Mouse (Mus musculus) adrenal gland, adult (tissue): Measurements from ENCODE around the gene Lmtk3.

ENCODE experiments used
- DNase-seq, 2 experiments: peaks; one replicate each; pipeline ENCODE4 v3.0.0; 2022 to 2023; ENCODE audit warnings: low spot score in 1 of 2; ENCODE audit not compliant: inconsistent age in 2 of 2

Gene Lmtk3

DNA sequence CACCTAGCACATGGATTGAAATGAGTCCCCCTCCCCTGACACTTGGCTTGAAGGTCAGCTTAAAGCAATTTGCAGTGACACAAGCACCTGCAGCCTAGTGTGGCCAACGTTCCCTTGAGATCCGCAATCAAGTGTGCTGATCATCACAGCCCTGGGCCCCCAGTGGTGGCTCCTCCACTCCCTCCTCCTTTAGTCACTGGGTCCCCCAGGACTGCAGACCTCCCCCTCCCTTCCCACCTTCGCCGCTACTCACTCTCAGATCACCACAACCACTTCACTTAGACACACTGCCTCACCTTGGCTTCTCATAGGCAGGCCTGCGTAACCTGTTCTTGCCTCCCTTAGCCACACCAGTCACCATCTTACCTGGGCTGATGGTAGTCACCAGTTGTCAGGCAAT, 22.4 kb downstream of the Lmtk3 start:
- peak in 1 of 2 experiments; percentile 46 for DNase-seq

DNA sequence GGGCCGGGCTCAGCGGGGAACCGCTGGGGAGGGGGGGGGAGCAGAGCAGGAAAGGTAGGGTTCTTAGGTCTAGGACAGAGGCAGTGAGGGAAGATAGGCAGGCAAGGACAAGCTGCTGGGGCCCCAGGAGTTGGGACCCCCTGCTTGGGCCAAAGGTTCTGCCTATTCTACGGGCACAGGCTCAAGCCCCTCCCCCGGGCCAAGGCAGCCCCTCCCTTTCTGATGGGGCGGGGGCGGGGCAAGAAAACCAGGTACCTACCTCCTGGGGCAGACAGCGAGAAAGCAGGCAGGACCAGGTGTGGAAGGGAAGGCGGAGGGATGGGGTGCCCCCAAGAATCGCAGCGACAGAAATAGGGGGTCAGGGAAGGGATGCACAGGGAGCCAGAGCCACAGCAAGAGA, 24.9 kb downstream of the Lmtk3 start:
- peak in 1 of 2 experiments; percentile 44 for DNase-seq

DNA sequence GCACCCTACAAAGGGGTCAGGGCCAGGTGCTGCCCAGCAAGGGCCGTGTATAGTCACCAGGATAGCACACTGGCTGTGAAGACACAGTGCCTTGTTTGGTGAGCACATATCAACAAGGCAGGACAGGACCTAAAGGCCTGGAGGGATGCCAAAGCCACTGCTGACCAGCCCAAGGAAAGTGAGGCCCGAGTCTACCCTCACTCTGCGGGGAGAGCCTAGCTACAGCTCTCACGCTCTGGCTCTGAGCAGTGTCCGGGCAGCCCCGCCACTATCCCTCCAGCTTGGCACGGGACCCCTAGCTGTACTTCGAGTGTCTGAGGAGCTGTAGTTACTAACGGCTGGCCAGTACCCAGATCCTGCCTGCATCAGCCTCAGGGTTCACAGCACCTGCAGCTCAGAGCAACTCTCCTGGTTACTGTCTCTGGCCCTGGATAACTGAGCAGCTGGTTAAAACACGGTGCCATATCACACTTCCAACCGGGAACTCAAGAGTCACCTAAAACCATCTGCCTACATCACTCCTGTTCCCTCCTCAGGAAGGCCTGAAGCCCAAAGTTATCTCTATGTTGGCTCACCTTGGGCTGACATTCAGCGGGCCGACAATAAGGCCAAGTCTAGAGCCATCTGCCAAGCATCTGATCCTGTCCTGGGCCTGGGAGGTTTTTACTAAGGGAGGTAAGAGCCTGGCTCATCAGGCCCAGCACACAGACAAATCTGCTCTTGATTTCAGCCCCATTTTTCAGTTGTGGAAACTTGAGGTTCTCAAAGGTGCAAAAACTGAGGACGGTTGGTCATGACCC, 25.9 kb downstream of the Lmtk3 start:
- peak in 1 of 2 experiments; percentile 57 for DNase-seq

DNA sequence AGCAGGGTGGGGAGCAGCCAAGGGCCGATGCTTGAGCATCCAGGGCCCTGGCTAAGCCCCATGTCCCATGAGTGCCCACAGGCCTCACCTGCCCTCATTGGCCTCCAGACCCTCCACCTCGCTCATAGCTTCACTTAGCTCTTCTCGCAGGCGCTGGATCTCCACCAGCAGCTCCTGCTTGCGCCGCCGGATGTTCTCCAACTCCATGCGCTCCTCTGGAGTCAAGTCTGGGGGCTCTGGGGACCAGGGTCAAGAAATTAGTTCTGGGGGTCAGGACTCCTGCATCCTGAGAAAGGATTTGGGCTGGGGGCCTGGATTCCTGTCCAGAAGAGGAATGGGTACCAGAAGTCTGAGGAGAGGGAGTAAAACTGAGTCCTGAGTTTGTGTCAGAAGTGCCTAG, 29.4 kb downstream of the Lmtk3 start:
- DNase-seq: peak in 1 of 2 experiments; percentile 43

DNA sequence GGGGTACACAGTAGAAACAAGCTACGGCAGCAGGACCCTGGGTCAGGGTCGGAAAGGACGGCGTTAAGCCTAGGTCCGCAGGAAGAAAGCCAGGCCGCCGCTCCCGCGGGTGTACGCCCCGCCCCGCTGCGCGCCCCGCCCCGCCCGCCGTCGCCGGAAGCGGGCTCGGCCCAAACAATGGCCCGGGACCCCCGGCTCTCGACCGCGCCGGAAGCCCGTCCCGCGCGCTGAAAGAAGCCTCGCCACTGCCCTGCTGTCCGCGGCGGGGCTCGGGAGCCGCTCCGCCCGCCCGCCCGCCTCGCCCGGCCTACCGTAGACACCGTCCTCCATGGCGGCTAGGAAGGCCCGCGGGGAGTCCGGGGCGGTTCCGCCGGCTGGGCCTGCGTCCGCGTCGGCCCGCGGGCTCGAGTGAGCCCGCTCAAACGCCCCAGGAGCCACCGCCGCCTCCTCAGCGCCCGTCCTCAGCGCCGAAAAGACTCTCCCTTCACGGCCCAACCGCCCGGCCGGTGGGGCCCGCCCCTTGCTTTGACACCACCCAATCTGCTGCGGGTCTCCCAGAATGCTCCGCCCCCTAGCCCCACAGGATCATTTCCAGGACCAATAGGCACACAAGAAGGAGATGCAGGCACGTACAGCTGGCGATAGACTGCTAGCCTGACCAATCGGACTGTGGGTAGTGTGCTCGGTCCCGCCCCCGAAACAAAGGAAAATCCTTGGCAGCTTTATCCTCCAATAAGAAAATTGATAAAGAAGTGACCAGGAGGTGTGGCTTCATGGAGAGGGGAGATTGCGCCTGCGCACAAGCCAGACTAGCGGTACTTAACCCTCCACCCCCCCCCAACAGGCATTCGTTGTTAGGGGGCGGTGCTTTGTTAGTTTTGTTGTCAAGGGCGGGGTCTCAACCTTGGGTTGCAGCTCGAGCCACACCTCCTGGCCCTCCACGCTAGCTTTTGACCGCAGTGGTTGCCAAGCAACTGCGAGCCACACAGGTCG, 30.5 kb downstream of the Lmtk3 start, which contains the start of gene Cyth2:
Gene Cyth2, minus strand, starts transcription at position 795 of the 993 bp plus-strand sequence.
- DNase-seq: peak; percentile 99 to 100

DNA sequence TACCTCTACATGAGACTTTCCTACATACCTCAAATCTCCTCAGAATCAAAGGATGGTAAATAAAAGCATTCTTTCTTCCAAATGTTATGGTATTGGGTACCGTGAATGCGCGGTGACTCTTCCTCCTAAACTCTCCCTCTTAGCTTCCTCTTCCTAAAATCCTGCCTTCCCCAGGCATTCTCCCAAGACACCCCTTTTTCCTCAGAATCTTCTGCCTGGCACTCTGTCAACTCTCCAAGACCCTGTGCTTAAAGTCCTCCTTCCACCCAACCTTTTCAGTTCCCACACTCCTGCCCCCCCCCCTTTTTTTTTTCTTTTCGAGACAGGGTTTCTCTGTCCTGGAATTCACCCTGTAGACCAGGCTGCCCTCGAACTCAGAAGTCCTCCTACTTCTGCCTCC, 31.3 kb downstream of the Lmtk3 start:
- no peak for DNase-seq

DNA sequence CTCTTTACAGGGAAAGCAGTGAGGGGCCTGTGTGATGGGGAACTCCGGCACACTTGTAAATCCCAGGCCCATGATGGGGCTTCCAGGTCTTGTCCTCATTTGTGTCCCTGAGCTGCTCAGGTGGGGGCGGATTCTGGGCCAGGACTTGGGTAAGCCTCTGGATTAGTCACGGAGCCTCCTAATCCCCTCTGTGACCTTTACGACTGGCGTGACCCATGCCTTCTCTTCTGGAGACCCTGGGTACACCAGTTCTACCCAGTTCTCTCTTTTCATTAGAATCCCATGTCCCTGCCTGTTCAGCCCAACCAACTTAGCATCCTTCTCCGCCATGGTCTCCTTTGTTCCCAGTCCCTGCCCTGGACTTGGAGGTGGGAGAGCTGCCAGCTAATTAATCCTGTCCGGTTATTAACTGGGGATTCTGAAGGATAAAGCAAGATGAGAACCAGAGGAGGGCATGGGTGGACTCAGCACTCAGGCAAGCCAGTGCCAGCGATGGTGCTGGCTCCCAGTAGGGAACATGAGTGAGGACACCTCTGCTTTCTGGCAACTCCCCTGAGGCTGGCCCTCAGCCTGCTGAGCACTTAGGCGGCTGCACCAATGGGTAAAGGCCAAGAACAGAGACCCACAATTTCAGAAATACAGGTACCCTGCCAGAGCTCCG, 31.9 kb downstream of the Lmtk3 start:
- peak in 1 of 2 experiments; percentile 51 for DNase-seq

DNA sequence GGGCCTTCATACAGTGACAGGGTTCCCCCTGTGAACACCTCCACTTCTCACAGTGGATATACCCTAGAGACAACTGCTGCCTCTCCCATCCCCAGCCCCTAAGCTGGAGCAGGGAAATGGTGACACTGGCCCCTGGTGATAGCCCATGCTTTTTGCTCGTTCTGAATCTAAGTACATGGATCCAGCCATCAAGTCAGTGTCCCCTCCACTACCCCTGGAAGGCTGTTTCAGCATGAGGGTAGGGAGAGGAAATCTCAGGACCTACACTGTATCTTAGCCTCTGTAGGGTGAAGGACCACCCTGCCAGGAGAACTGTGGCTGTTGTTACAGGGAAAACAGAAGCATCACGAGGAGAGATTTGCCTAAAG, 32.4 kb downstream of the Lmtk3 start:
- no peak for DNase-seq

DNA sequence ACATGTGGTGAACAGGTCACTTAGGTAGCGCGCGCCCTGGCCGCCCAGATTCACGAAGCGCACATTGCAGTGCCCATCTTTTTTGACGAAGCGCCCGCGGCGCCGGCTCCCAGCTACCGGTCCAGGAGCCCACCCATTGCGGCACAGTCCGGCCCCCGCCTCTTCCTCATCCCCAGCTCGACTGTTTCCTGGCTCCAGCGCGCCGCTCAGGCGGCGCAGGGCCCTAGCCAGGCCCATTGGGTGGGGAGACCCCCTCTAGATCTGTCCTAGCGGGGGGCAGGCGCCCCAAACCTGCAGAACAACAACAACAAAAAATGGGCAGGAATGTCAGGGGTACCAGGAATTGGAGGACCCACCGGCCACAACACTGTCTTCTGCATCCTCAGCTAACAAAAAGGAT, 36.3 kb downstream of the Lmtk3 start:
- no peak for DNase-seq

DNA sequence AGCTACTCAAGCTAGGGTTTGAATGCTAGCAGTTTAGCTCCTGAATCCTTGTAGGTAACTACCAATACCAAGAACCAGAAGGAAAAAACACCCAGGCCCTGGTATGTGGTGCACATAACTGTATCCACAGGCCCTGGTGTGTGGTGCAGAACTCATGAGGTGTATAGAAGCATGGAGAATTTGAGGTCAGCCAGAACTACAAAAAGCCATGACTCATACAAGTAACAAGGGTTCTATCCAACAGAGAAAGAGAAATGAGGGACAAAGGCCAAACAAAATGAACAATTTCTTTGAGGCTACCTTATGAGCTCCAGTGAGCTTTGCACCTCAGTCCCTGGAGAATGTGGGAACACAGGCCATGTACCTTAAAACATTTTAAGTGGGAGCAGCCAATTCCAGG, 37.4 kb downstream of the Lmtk3 start:
- DNase-seq: no peak

DNA sequence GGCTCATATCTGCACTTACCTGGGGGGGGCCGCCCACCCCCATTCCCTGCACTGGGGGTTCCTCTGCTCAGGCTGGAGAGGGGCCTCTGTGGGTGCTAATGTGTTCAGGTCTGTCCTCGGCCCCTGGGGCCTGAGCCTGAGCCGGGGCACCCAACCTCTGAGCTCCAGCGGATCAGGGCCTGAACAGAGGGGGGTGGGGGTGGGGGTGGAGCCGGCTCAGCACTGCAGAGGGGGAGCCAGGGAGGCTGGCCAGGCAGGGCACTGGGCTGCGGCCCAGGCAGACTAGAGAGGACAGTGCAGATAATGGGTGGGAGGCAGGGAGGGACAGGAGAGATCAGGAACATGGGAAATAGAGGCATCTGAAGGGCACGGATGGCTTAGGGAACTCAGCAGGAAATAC, 41.1 kb downstream of the Lmtk3 start, which contains the start of gene Kcnj14:
Gene Kcnj14, minus strand, starts transcription at position 185 of the 400 bp plus-strand sequence.
- no peak for DNase-seq

DNA sequence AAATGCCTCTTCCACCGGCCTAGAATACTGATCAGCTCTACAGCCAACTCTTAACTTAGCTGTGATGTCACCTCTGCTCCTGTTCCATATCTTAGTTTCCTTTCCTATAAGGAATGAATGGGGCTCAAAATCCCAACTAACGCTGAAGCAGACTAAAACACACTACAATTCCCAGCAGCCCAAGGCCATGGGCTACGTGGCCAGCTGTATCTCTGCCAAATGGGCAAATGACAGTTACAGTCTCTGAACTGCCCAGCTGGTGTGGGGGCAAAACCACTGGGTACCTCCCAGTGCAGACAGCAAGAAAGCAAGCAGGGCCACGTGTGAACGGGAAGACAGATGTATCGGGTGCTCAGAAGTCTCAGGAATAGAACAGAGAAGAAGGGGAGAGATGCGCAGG, 43.1 kb downstream of the Lmtk3 start:
- DNase-seq: peak in 1 of 2 experiments; percentile 66

DNA sequence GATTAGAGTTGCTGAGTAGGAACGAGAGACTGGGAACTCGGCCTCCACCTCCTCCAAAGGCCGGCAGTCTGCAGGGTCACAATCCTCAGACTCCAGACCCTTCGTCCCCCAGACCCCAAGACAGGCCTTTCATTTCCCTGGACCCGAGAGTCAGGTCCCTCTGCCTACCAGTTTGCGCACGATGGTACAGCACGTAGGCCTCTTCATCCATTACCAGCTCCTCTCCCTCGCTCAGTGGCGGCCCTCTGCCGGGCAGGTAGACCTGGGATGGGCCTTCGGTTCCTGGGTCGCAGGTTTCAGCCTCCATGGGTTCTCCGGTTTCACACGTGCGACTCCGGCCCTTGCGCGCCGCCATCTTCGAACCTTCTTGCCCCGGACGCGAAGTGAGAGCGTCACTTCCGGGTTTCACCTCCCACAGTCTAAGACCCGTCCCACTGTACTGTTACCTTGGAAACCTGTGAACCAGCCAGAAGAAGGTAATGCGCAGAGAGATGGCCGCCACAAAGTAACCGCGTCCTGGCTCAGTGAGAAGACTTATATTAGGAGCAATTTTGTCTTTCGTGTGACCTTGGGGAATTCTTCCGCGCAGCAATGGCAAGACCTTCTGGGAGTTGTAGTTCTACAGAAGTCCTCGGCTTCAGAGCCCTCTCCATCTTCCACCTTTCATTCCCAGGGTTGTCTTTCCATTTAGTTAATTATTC, 47.0 kb downstream of the Lmtk3 start, which contains the start of gene Grwd1:
Gene Grwd1, minus strand, starts transcription at position 518 of the 701 bp plus-strand sequence.
- DNase-seq: peak; percentile 89 to 96

DNA sequence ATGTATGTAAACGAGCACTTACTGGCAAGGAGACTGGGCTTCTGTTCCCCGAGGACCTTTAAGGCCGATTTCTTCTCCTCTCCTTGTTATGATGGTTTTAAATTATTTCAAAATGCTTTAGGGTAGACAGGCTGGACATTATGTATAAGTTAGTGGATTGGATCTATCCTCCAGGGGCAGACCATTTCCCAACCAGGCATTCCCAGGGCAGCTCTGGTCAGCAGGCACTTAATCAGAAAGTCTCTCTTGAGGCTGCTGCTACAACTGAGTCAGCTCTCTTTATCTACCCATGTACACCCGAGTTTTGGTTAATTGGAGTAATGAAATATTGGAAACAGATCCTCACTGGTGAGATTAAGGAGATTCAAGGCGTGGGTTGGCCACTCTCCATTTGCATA, 47.6 kb downstream of the Lmtk3 start:
- no peak for DNase-seq

DNA sequence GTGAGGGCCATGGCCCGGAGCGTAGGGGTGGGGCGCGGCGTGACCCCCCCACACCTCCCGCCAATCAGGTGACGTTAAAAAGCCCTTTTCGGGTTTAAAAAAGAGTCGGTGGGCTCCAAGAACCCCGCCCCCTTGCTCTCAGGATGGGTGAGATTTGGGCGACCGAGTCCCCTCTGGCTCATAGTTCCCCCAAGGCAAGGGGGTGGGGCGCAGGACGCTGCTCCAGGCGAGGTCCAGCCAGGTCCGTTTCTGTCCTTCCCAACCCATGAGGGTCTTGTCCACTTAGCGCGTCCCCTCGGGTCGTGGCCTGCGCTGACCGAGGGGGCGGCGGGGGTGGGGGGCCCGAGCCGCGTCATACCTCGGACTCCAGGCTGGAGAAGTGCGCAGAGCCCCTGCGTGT, 48.9 kb downstream of the Lmtk3 start:
- no peak for DNase-seq

DNA sequence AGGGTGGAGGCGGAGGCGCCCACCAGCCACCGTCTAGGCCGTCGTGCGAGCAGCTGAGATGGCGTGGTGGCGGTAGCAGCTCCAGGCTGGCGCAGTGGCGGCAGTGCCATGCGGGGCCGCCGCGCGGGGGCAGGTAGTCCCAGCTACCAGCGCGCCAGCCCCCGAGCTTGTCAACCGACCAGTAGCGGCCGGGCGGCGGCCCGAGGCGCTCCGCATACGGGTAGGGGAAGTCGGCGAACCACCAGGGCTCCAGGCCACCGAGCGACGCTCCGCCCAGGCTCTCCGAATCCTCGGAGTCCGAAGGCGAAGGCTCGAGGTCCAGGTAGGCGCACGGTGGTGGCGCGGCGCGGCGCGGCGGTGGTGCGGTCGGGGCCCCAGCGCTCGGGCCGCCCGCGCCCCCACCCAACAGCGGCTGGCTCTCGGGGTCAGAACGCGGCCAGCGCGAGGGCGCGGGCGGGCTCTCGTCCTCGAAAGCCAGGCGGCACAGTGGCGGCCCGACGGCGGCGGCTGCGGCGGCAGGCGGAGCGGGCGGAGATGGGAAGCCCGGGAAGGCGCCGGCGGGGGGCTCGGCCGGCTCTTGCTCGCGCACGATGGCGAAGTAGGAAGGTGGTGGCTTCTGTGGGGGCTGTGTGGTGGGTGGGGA, 49.7 kb downstream of the Lmtk3 start:
- peak in 1 of 2 experiments; percentile 54 for DNase-seq

DNA sequence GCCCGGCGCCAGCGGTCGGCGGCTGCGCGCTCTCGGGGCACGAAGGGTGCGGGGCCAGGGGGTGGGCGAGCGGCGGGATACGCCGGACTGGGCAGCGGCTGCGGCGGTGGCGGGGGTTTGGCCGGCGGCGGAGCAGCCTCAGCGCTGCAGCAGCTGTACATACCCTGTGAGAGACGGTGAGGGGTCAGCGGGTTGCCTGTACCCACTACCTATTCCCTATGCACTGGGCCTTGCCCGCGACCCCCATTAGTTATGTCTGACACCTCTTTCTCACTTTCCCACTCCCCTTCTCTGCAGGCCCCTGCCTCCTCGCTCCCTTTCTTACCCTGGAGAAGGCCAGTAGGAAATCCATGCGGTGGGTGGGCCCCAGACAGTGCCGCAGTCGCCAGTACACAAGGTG, 50.4 kb downstream of the Lmtk3 start:
- DNase-seq: no peak

DNA sequence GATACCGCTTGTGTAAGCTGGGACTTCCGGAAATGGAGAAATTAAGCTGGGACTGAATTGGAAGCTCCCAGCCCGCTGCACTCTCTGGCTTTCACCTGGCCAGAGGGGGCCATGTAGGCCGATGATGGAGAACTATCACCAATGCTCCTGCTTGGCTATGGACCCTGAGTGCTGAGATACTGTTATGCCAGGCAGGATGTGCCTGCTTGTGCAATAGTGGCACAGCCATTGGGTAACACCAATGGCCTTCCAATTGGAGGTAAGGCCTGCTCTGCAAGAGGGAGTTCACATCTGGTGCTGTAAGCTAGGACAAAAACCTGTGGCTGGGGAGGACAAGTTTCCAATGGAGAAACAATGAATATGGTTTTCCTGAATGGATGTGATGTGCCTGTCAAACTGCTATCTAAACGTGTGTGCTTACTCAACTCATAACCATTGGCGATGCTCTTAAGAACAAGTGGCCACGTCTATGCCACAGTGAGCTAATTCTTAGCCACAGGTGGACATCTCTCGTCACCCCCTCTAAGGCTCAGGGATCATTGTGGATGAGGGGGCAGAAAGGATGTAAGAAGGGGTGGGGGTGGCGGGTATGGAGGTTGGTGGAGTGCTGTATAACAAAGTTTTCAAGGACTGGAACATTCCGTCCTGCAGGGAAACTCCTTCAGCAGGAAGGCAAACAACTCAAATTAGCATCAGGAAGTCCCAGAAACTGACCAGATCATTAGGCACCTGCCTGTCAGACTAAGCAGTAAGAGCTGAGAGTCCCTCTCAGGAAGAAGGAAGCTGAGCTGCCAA, 59.6 kb downstream of the Lmtk3 start:
- no peak for DNase-seq

DNA sequence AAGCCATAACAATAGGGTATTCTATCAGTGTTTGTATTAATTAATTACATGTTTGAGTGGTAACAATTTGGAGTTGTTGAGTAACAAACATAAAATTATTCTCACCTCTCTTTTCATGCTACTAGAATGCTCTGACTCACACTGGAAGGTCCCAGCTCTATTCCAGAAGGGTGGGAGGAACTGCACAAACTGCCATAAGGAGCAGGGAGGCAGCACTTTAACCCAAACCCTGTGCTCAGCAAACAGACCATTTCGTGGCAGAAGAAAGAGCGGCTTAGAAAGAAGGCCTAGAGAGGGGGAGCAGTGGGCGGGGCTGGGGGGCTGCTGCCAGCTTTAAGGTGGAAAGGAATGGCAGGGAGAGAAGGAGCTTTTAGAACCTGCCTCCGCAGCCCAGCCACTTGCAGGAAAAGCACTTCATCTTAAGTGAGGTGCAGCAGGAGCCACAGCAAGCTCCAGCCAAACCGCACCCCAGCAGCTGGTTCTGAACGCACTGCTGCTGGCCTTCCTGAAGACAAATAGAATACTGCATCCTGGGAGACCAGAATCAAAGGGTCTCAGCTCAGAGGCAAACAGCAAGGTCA, 65.0 kb downstream of the Lmtk3 start:
- DNase-seq: no peak
